In genomic region chr9:34837700-34838462, GRCm38 (mm10) we compare ENCODE assay signal across 10 mouse cellular contexts.
A peak's percentile ranks its signal among the peaks of the same experiment; 100 is the strongest.
DNase-seq lines count a peak whose midpoint lies in the region; ATAC-seq and TF ChIP-seq lines count a peak whose summit lies in the region.
"Had no signal": no experiment of that assay in that cellular context is flagged by ENCODE, and none has a peak within 500 bp of the region (broad histone marks: within the 10 kb centered on the region; RNA-seq: fewer than 3 reads in every experiment).

No protein-coding gene starts in this region.

- DNase-seq in kidney, adult 2 months, result peak; percentile 2
- DNase-seq in kidney, adult 18-20 months, result no peak
- peak; percentile 54 for DNase-seq in Muller cell, postnatal 12 days (ENCODE audit: inconsistent ontology term)
- peak; percentile 87 for DNase-seq in forebrain, embryonic 11.5 days (ENCODE audit: low spot score)
- DNase-seq in left cerebral cortex, adult 9 months (ENCODE audit: low spot score in 2 of 2), result no peak
- no peak for DNase-seq in cerebellum, adult 11-12 months

- no peak for TF ChIP-seq CTCF in kidney, adult 2 months (conservative IDR thresholded peaks at IDR 0.05; ENCODE audit: insufficient read depth, insufficient read length, low read depth, low read length)

- no peaks in the 10 kb centered on the region for H3K9me3 ChIP-seq in forebrain, embryonic 11.5 days (ENCODE audit: control insufficient read depth, low read length)
- no peaks in the 10 kb centered on the region for H3K9me3 ChIP-seq in midbrain, embryonic 12.5 days
- H3K9me3 ChIP-seq: limb, embryonic 15.5 days had no signal

- no peaks in the 10 kb centered on the region for H3K4me1 ChIP-seq in kidney, adult 2 months (ENCODE audit: control insufficient read depth, insufficient read depth, low read length)
- no peaks in the 10 kb centered on the region for H3K4me1 ChIP-seq in forebrain, embryonic 11.5 days (replicated peaks; ENCODE audit: control insufficient read depth, insufficient read depth, low read length)
- H3K4me1 ChIP-seq in midbrain, embryonic 12.5 days, result peaks cover 23% of the 10 kb centered on the region
- H3K4me1 ChIP-seq: limb, embryonic 15.5 days had no signal

- H3K36me3 ChIP-seq in kidney, adult 2 months (ENCODE audit: control insufficient read depth, insufficient read depth, low read length), result no peaks in the 10 kb centered on the region
- H3K36me3 ChIP-seq in forebrain, embryonic 11.5 days (ENCODE audit: control insufficient read depth, insufficient read depth, low read length), result no peaks in the 10 kb centered on the region
- no peaks in the 10 kb centered on the region for H3K36me3 ChIP-seq in midbrain, embryonic 12.5 days
- H3K36me3 ChIP-seq: limb, embryonic 15.5 days had no signal

- no peaks in the 10 kb centered on the region for H3K27me3 ChIP-seq in kidney, adult 2 months (replicated peaks; ENCODE audit: control insufficient read depth, insufficient read depth, low read length)
- H3K27me3 ChIP-seq in forebrain, embryonic 11.5 days (ENCODE audit: control insufficient read depth, insufficient read depth, low read length), result no peaks in the 10 kb centered on the region
- 0 out of 2 replicates have a peak, but pooled peaks cover 5% of the 10 kb centered on the region for H3K27me3 ChIP-seq in midbrain, embryonic 12.5 days
- H3K27me3 ChIP-seq: limb, embryonic 15.5 days had no signal

- no peak overlapping the region for H3K27ac ChIP-seq in kidney, adult 2 months (ENCODE audit: insufficient read depth, low read depth, low read length)
- no peak overlapping the region for H3K27ac ChIP-seq in forebrain, embryonic 11.5 days (ENCODE audit: low read depth, low read length)
- H3K27ac ChIP-seq in midbrain, embryonic 12.5 days (replicated peaks), result no peak overlapping the region
- H3K27ac ChIP-seq: limb, embryonic 15.5 days had no signal

- H3K9ac ChIP-seq in forebrain, embryonic 11.5 days (ENCODE audit: low read length), result no peak overlapping the region
- H3K9ac ChIP-seq in midbrain, embryonic 12.5 days (replicated peaks), result no peak overlapping the region
- H3K9ac ChIP-seq: limb, embryonic 15.5 days had no signal

- TF ChIP-seq POLR2A in kidney, adult 2 months (IDR thresholded peaks at IDR 0.05; ENCODE audit: low read depth, low read length), result no peak

- H3K4me2 ChIP-seq in forebrain, embryonic 11.5 days (ENCODE audit: low read depth, low read length, severe bottlenecking), result no peak overlapping the region
- no peak overlapping the region for H3K4me2 ChIP-seq in midbrain, embryonic 12.5 days (replicated peaks)
- H3K4me2 ChIP-seq: limb, embryonic 15.5 days had no signal

- WGBS in kidney, adult 2 months, result 35% methylated on average over 10 of the region's 10 CpGs
- WGBS in forebrain, embryonic 11.5 days, result 36% methylated on average over 10 of the region's 10 CpGs
- WGBS in midbrain, embryonic 12.5 days, result 48% methylated on average over 10 of the region's 10 CpGs

- ATAC-seq in forebrain, embryonic 11.5 days (replicated peaks; ENCODE audit: low FRiP score), result peak; percentile 39; the same call in 1 of the 2 replicates
- ATAC-seq in midbrain, embryonic 12.5 days (ENCODE audit: low FRiP score, low read depth), result peak; percentile 38; the same call in 1 of the 2 replicates
- no peak for ATAC-seq in monocyte, adult 5-6 weeks (replicated peaks; ENCODE audit: insufficient number of reproducible peaks, low FRiP score, low TSS enrichment, poor library complexity, severe bottlenecking)

- H3K4me3 ChIP-seq in kidney, adult 2 months (ENCODE audit: insufficient read depth, low read depth, low read length), result no peak overlapping the region
- no peak overlapping the region for H3K4me3 ChIP-seq in forebrain, embryonic 11.5 days (ENCODE audit: low read depth, low read length)
- H3K4me3 ChIP-seq in midbrain, embryonic 12.5 days, result no peak overlapping the region
- H3K4me3 ChIP-seq: erythroblast, embryonic 14.5 days; limb, embryonic 15.5 days had no signal

Comparison
In these comparisons a context has a peak if more than half of its experiments do, and no peak if none do; other contexts are left out.
1. DNase-seq: peak in kidney, adult 2 months (single experiment), Muller cell, postnatal 12 days (single experiment) and forebrain, embryonic 11.5 days (single experiment); none in kidney, adult 18-20 months (single experiment), left cerebral cortex, adult 9 months (0 of 2) and cerebellum, adult 11-12 months (single experiment).